In genomic region chr12:52848519-52848855, GRCm38 (mm10) we compare ENCODE assay signal across 10 mouse cellular contexts.
A peak's percentile ranks its signal among the peaks of the same experiment; 100 is the strongest.
DNase-seq lines count a peak whose midpoint lies in the region; ATAC-seq and TF ChIP-seq lines count a peak whose summit lies in the region.
"Had no signal": no experiment of that assay in that cellular context is flagged by ENCODE, and none has a peak within 500 bp of the region (broad histone marks: within the 10 kb centered on the region; RNA-seq: fewer than 3 reads in every experiment).

No protein-coding gene starts in this region.

- H3K27me3 ChIP-seq in heart, embryonic 15.5 days: no peaks in the 10 kb centered on the region
- no peaks in the 10 kb centered on the region for H3K27me3 ChIP-seq in embryonic facial prominence, embryonic 12.5 days
- H3K27me3 ChIP-seq in hindbrain, embryonic 10.5 days (ENCODE audit: insufficient read depth, poor library complexity, severe bottlenecking): no peaks in the 10 kb centered on the region
- H3K27me3 ChIP-seq in liver, postnatal 0 days (ENCODE audit: insufficient read depth, low read length): no peaks in the 10 kb centered on the region
- H3K27me3 ChIP-seq: stomach, embryonic 15.5 days had no signal

- TF ChIP-seq EP300 in liver, postnatal 0 days (IDR thresholded peaks at IDR 0.05; ENCODE audit: low read depth): no peak

- peak overlapping the region; percentile 6; the same call in 1 of the 2 replicates for H3K9ac ChIP-seq in heart, embryonic 15.5 days
- H3K9ac ChIP-seq in embryonic facial prominence, embryonic 12.5 days: no peak overlapping the region
- H3K9ac ChIP-seq in liver, postnatal 0 days (replicated peaks): no peak overlapping the region
- H3K9ac ChIP-seq: stomach, embryonic 15.5 days had no signal

- H3K27ac ChIP-seq in heart, embryonic 15.5 days: peak overlapping the region; percentile 58
- H3K27ac ChIP-seq in embryonic facial prominence, embryonic 12.5 days: no peak overlapping the region
- H3K27ac ChIP-seq in hindbrain, embryonic 10.5 days: peak overlapping the region; percentile 76
- H3K27ac ChIP-seq in liver, postnatal 0 days (ENCODE audit: low read depth): no peak overlapping the region
- H3K27ac ChIP-seq: stomach, embryonic 15.5 days had no signal

- H3K4me2 ChIP-seq in heart, embryonic 15.5 days: peak overlapping the region; percentile 48
- no peak overlapping the region for H3K4me2 ChIP-seq in embryonic facial prominence, embryonic 12.5 days (replicated peaks)
- peak overlapping the region; percentile 15; the same call in 1 of the 2 replicates for H3K4me2 ChIP-seq in liver, postnatal 0 days (ENCODE audit: low read depth, low read length)
- H3K4me2 ChIP-seq: stomach, embryonic 15.5 days had no signal

- TF ChIP-seq CTCF in liver, postnatal 0 days (IDR thresholded peaks at IDR 0.05; ENCODE audit: low read depth): no peak

- no peak; the same call in 1 of the 2 replicates for ATAC-seq in heart, embryonic 15.5 days (replicated peaks; ENCODE audit: insufficient number of reproducible peaks, insufficient read depth, low FRiP score, low read depth)
- peak; percentile 35; the same call in 1 of the 2 replicates for ATAC-seq in embryonic facial prominence, embryonic 12.5 days (ENCODE audit: insufficient number of reproducible peaks, insufficient read depth, low FRiP score, low TSS enrichment)
- peak; percentile 55; the same call in 1 of the 2 replicates for ATAC-seq in liver, postnatal 0 days

- WGBS in heart, embryonic 15.5 days: 59% methylated on average over 7 of the region's 7 CpGs
- 61% methylated on average over 7 of the region's 7 CpGs for WGBS in embryonic facial prominence, embryonic 12.5 days
- WGBS in hindbrain, embryonic 10.5 days: 56% methylated on average over 7 of the region's 7 CpGs
- WGBS in liver, postnatal 0 days (ENCODE audit: insufficient replicate concordance): 70% methylated on average over 7 of the region's 7 CpGs

- peak overlapping the region; percentile 5; the same call in 1 of the 2 replicates for H3K4me3 ChIP-seq in heart, embryonic 15.5 days
- H3K4me3 ChIP-seq in embryonic facial prominence, embryonic 12.5 days: no peak overlapping the region
- no peak overlapping the region for H3K4me3 ChIP-seq in hindbrain, embryonic 10.5 days
- H3K4me3 ChIP-seq in liver, postnatal 0 days (ENCODE audit: low read depth, low read length): no peak overlapping the region
- H3K4me3 ChIP-seq: stomach, embryonic 15.5 days had no signal

- no peaks in the 10 kb centered on the region for H3K36me3 ChIP-seq in heart, embryonic 15.5 days
- H3K36me3 ChIP-seq in embryonic facial prominence, embryonic 12.5 days: no peaks in the 10 kb centered on the region
- H3K36me3 ChIP-seq in hindbrain, embryonic 10.5 days: no peaks in the 10 kb centered on the region
- H3K36me3 ChIP-seq in liver, postnatal 0 days (replicated peaks; ENCODE audit: insufficient read depth, low read length): no peaks in the 10 kb centered on the region
- H3K36me3 ChIP-seq: stomach, embryonic 15.5 days had no signal

- peaks cover 43% of the 10 kb centered on the region for H3K4me1 ChIP-seq in heart, embryonic 15.5 days (replicated peaks)
- H3K4me1 ChIP-seq in embryonic facial prominence, embryonic 12.5 days: peaks cover 9% of the 10 kb centered on the region
- H3K4me1 ChIP-seq in hindbrain, embryonic 10.5 days (replicated peaks): peaks cover 27% of the 10 kb centered on the region
- H3K4me1 ChIP-seq in liver, postnatal 0 days (ENCODE audit: insufficient read depth): 0 out of 2 replicates have a peak, but pooled peaks cover 2% of the 10 kb centered on the region

- no peak for DNase-seq in heart, adult 18-20 months
- no peak for DNase-seq in hindbrain, embryonic 10.5 days (ENCODE audit: low spot score)
- DNase-seq in liver, postnatal 0 days: no peak
- DNase-seq in layer of hippocampus, postnatal 10 days (ENCODE audit: low spot score in 2 of 2): no peak
- DNase-seq in Muller cell, postnatal 12 days (ENCODE audit: inconsistent ontology term): no peak
- DNase-seq: cerebellum, adult 8-10 months; right cerebral cortex, adult 18-20 months had no signal

- no peaks in the 10 kb centered on the region for H3K9me3 ChIP-seq in heart, embryonic 15.5 days (replicated peaks)
- no peaks in the 10 kb centered on the region for H3K9me3 ChIP-seq in embryonic facial prominence, embryonic 12.5 days
- H3K9me3 ChIP-seq in hindbrain, embryonic 10.5 days: no peaks in the 10 kb centered on the region
- H3K9me3 ChIP-seq in liver, postnatal 0 days (ENCODE audit: low read length): no peaks in the 10 kb centered on the region
- H3K9me3 ChIP-seq: stomach, embryonic 15.5 days had no signal

Comparison
In these comparisons a context has a peak if more than half of its experiments do, and no peak if none do; other contexts are left out.
1. H3K27ac ChIP-seq: peak in heart, embryonic 15.5 days (single experiment) and hindbrain, embryonic 10.5 days (single experiment); none in embryonic facial prominence, embryonic 12.5 days (single experiment) and liver, postnatal 0 days (single experiment).